Mouse (Mus musculus) stomach, embryonic 14.5 days (tissue): ENCODE data around the gene Adam12. TPM values are rescaled to one million over a fixed set of nuclear protein-coding genes. Genes with fewer than 3 reads are reported as not detected.

Experiments
- microRNA-seq: library from miRNA; unstranded; fragments of <30 nt; microRNA quantifications from one replicate; pipeline ENCODE4, GENCODE M21; 2016
- polyA plus RNA-seq: library from polyadenylated mRNA; unstranded; fragments of >200 nt; fragmentation: Nextera tagmentation; extraction: Ambion mirVana; gene quantifications from 2 replicates; pipeline ENCODE4 v1.2.1, GENCODE M21; 2014

Adam12 gene
- polyA plus RNA-seq, 1 experiment from 2014 or later = 10.9 TPM

Small RNA genes within 50 kb of the gene (microRNA-seq; reads per million reads assigned to microRNA genes)
- not detected for gene Gm23631

Other genes with a start within 250 kb of the Adam12 start
- gene D7Ertd443e, start 153.5 kb upstream of the Adam12 start, polyA plus RNA-seq = 0.11 and 0.19 TPM in 2 replicates